Mouse (Mus musculus): Measurements from ENCODE around the gene Coil. TPM values are rescaled to one million over a fixed set of nuclear protein-coding genes. Genes with fewer than 3 reads are reported as not detected.

Coil gene
- polyA plus RNA-seq, 1 experiment from 2014 or later: 5.9 TPM

DNA sequence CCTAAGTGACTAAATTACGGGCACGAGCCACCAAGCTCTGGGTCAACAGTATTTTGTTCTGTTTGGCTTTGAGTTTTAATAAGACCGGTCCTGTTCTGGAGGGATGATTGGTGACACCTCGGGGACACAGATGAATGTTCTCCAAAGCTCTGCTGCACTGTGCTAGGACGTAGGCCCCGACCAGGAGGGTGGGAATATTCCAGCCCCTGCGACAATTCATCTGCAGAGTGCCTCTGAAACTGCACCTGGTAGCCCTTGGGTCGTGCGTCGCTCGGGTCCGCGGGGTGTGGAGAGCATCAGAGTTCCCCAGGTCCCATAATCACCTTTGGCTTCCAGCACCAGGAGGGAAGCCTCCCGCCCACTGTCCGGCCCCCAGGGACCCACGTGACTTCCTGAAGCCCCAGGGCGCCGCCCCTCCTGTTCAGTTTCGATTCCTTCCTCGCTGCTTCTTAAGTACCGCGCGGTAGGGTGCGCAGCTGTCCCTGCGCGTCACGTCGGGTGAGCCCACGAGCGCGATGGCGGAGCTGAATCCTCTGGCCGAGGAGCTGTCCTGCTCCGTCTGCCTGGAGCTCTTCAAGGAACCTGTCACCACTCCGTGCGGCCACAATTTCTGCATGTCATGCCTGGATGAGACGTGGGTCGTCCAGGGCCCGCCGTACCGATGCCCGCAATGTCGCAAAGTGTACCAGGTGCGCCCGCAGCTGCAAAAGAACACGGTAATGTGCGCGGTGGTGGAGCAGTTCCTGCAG lies 29.1 kb downstream of the Coil start, which contains the start of gene Trim25:
TSS of gene Trim25 (plus strand) at position 403 of the 749 bp plus-strand sequence.
- H3K4me1 ChIP-seq (replicated peaks; ENCODE audit: control insufficient read depth, insufficient read depth): peaks cover 5% of the 10 kb centered on the region; the same call in 1 of the 2 replicates
- 3% methylated on average over 47 of the region's 48 CpGs for WGBS
- peak within 1 kb of the TSS; percentile 61 for H3K4me3 ChIP-seq (ENCODE audit: low read depth, low read length)
- H3K36me3 ChIP-seq (ENCODE audit: control insufficient read depth, insufficient read depth, low read length): no peaks in the 10 kb centered on the region
- H3K9ac ChIP-seq (ENCODE audit: low read length): peak within 1 kb of the TSS; percentile 84
- peak within 1 kb of the TSS; percentile 77 for H3K4me2 ChIP-seq (replicated peaks; ENCODE audit: low read depth)
- no peaks in the 10 kb centered on the region for H3K9me3 ChIP-seq (ENCODE audit: control insufficient read depth, low read length)
- peak within 1 kb of the TSS; percentile 79 for H3K27ac ChIP-seq (replicated peaks)
- DNase-seq (ENCODE audit: low spot score) (peak; percentile 97), ATAC-seq (ENCODE audit: low FRiP score, low TSS enrichment) (peak; percentile 92)
- no peaks in the 10 kb centered on the region for H3K27me3 ChIP-seq (ENCODE audit: control insufficient read depth, insufficient read depth, low read length)
- TF ChIP-seq CTCF (IDR thresholded peaks at IDR 0.05; ENCODE audit: low read depth) (peak; percentile 60), EP300 (optimal IDR thresholded peaks at IDR 0.05) (no peak)

DNA sequence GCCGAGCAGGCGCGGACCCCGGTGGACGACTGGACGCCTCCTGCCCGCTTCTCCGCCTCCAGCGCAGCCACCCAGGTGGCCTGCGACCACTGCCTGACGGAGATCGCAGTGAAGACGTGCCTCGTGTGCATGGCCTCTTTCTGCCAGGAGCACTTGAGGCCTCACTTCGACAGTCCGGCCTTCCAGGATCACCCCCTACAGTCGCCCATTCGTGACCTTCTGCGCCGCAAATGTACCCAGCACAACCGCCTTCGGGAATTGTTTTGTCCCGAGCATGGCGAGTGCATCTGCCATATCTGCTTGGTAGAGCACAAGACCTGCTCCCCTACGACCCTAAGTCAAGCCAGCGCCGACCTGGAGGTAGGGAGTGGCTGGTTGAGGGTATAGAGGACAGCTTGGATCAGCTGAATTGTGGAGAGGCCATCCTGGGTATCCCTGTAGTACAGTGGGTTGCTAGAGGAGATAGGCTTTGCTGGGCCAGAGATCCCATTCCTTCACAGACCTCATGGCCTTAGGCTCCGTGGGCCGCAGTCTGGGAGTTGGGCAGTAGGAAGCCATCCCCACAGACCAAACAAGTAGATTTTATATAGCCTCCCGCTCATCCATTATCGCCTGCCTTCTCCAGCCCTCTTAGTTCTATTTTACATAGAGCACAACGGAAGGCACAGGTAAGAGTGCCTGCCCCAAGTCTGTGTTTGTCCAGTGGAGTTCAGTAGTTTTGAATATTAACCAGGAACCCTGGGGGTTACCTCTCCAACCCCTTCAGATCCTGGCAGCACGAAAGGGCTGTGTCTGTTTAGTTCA lies 29.9 kb downstream of the Coil start:
- no peaks in the 10 kb centered on the region for H3K36me3 ChIP-seq (ENCODE audit: control insufficient read depth, insufficient read depth, low read length)
- ATAC-seq (ENCODE audit: low FRiP score, low TSS enrichment) (no peak), DNase-seq (ENCODE audit: low spot score) (peak; percentile 33)
- no peaks in the 10 kb centered on the region for H3K9me3 ChIP-seq (ENCODE audit: control insufficient read depth, low read length)
- WGBS: 24% methylated on average over 33 of the region's 33 CpGs
- peak overlapping the region; percentile 61 for H3K4me3 ChIP-seq (ENCODE audit: low read depth, low read length)
- H3K4me2 ChIP-seq (replicated peaks; ENCODE audit: low read depth): peak overlapping the region; percentile 77
- H3K27me3 ChIP-seq (ENCODE audit: control insufficient read depth, insufficient read depth, low read length): no peaks in the 10 kb centered on the region
- TF ChIP-seq CTCF (IDR thresholded peaks at IDR 0.05; ENCODE audit: low read depth): no peak
- TF ChIP-seq EP300 (optimal IDR thresholded peaks at IDR 0.05): no peak
- H3K9ac ChIP-seq (ENCODE audit: low read length): peak overlapping the region; percentile 84
- peak overlapping the region; percentile 79 for H3K27ac ChIP-seq (replicated peaks)
- H3K4me1 ChIP-seq (replicated peaks; ENCODE audit: control insufficient read depth, insufficient read depth): peaks cover 5% of the 10 kb centered on the region; the same call in 1 of the 2 replicates

DNA sequence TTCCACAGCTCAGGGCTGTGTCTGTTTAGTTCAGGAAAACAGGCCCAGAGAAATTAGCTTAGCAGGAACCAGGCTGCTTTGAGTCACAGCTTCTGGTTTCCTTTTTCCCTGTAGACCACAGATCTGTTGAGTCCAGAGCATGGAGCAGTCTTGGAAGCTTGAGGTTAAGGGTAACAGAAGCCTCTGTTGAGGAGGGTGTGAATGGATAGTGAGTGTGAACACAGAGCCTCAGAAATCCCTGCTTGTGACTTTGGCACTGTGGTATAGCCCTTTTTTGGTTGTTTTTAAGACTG lies 30.4 kb downstream of the Coil start:
- H3K9me3 ChIP-seq (ENCODE audit: control insufficient read depth, low read length): no peaks in the 10 kb centered on the region
- DNase-seq (ENCODE audit: low spot score): no peak
- no peaks in the 10 kb centered on the region for H3K36me3 ChIP-seq (ENCODE audit: control insufficient read depth, insufficient read depth, low read length)
- peak overlapping the region; percentile 61 for H3K4me3 ChIP-seq (ENCODE audit: low read depth, low read length)
- peak overlapping the region; percentile 84 for H3K9ac ChIP-seq (ENCODE audit: low read length)
- peaks cover 5% of the 10 kb centered on the region; the same call in 1 of the 2 replicates for H3K4me1 ChIP-seq (replicated peaks; ENCODE audit: control insufficient read depth, insufficient read depth)
- H3K27me3 ChIP-seq (ENCODE audit: control insufficient read depth, insufficient read depth, low read length): no peaks in the 10 kb centered on the region
- ATAC-seq (ENCODE audit: low FRiP score, low TSS enrichment): no peak
- peak overlapping the region; percentile 77 for H3K4me2 ChIP-seq (replicated peaks; ENCODE audit: low read depth)
- H3K27ac ChIP-seq (replicated peaks): peak overlapping the region; percentile 79
- no peak for TF ChIP-seq EP300 (optimal IDR thresholded peaks at IDR 0.05)
- TF ChIP-seq CTCF (IDR thresholded peaks at IDR 0.05; ENCODE audit: low read depth): no peak

DNA sequence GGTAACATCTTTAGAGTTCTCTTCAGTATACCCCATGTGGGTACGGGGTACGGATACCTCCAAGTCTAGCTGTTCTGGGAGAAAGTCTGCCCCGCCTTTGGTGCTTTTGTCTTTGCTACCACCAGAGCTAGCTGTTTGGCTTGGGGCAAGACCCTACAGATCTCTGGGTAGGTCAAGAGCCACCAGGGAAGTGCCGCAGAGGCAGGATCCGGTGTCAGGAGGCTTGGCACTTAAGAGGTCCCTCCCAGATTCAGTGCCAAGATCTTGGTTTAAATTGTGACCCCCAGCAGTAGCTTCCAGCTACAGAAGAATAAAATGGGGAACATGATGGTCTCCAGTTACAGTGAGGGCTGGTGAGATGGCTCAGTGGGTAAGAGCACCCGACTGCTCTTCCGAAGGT lies 31.5 kb downstream of the Coil start:
- Histone ChIP-seq H3K27ac (replicated peaks) (peak overlapping the region; percentile 41), H3K9me3 (ENCODE audit: control insufficient read depth, low read length) (no peaks in the 10 kb centered on the region), H3K4me1 (replicated peaks; ENCODE audit: control insufficient read depth, insufficient read depth) (peaks cover 5% of the 10 kb centered on the region; the same call in 1 of the 2 replicates), H3K36me3 (ENCODE audit: control insufficient read depth, insufficient read depth, low read length) (no peaks in the 10 kb centered on the region), H3K27me3 (ENCODE audit: control insufficient read depth, insufficient read depth, low read length) (no peaks in the 10 kb centered on the region), H3K9ac (ENCODE audit: low read length) (peak overlapping the region; percentile 14; the same call in 1 of the 2 replicates), H3K4me3 (ENCODE audit: low read depth, low read length) (peak overlapping the region; percentile 61; the same call in 1 of the 2 replicates), H3K4me2 (replicated peaks; ENCODE audit: low read depth) (peak overlapping the region; percentile 77)
- no peak for TF ChIP-seq CTCF (IDR thresholded peaks at IDR 0.05; ENCODE audit: low read depth)
- TF ChIP-seq EP300 (optimal IDR thresholded peaks at IDR 0.05): no peak
- 83% methylated on average over 7 of the region's 7 CpGs for WGBS
- ATAC-seq (ENCODE audit: low FRiP score, low TSS enrichment): no peak
- no peak for DNase-seq (ENCODE audit: low spot score)

DNA sequence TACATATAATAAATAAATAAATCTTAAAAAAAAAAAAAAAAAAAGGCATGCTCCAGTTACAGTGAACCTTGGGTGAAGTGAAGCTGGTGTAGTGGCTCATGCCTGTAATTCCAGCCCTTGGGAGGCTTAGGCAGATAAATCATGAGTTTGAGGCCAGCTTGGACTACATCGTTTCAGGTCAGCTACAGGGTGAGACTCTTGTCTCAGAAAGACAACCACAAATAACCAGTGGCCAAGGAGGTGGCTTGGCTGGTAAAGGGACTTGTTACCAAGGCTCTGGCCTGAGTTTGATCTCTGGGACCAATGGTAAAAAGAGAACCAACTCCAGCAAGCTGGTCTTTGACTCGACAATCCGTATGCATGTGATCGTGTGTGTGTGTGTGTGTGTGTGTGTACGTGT lies 32.0 kb downstream of the Coil start:
- H3K27me3 ChIP-seq (ENCODE audit: control insufficient read depth, insufficient read depth, low read length): no peaks in the 10 kb centered on the region
- no peaks in the 10 kb centered on the region for H3K36me3 ChIP-seq (ENCODE audit: control insufficient read depth, insufficient read depth, low read length)
- no peak for DNase-seq (ENCODE audit: low spot score)
- H3K4me3 ChIP-seq (ENCODE audit: low read depth, low read length): peak overlapping the region; percentile 22; the same call in 1 of the 2 replicates
- H3K4me2 ChIP-seq (replicated peaks; ENCODE audit: low read depth): peak overlapping the region; percentile 77
- H3K27ac ChIP-seq (replicated peaks): no peak overlapping the region
- 84% methylated on average over 5 of the region's 5 CpGs for WGBS
- peaks cover 5% of the 10 kb centered on the region; the same call in 1 of the 2 replicates for H3K4me1 ChIP-seq (replicated peaks; ENCODE audit: control insufficient read depth, insufficient read depth)
- TF ChIP-seq EP300 (optimal IDR thresholded peaks at IDR 0.05) (no peak), CTCF (IDR thresholded peaks at IDR 0.05; ENCODE audit: low read depth) (no peak)
- no peaks in the 10 kb centered on the region for H3K9me3 ChIP-seq (ENCODE audit: control insufficient read depth, low read length)
- ATAC-seq (ENCODE audit: low FRiP score, low TSS enrichment): no peak
- H3K9ac ChIP-seq (ENCODE audit: low read length): peak overlapping the region; percentile 48; the same call in 1 of the 2 replicates

All from stomach, postnatal 0 days (tissue).